Mouse (Mus musculus): ENCODE results near the gene Mdga2. TPM values are rescaled to one million over a fixed set of nuclear protein-coding genes. Genes with fewer than 3 reads are reported as not detected.

Mdga2 gene
- polyA plus RNA-seq, 1 experiment = not detected

- no peaks in the 10 kb centered on the region for H3K27me3 ChIP-seq (ENCODE audit: control insufficient read depth, insufficient read depth, insufficient read length)
- H3K36me3 ChIP-seq (ENCODE audit: control insufficient read depth, insufficient read depth) = no peaks in the 10 kb centered on the region
- H3ac ChIP-seq (ENCODE audit: control insufficient read depth, insufficient read length) = no peak overlapping the region
- H3K4me2 ChIP-seq (ENCODE audit: low read depth) = peak overlapping the region; percentile 3
- TF ChIP-seq TCF12 (IDR thresholded peaks at IDR 0.05; ENCODE audit: insufficient read depth, poor library complexity, severe bottlenecking) = no peak
- no peak for TF ChIP-seq CEBPB (IDR thresholded peaks at IDR 0.05; ENCODE audit: insufficient read depth, poor library complexity, severe bottlenecking)
- TF ChIP-seq USF1 (IDR thresholded peaks at IDR 0.05; ENCODE audit: low read depth) = no peak
- TF ChIP-seq POLR2AphosphoS2 (IDR thresholded peaks at IDR 0.05; ENCODE audit: insufficient read length, low read depth) = no peak
- TF ChIP-seq TCF3 (IDR thresholded peaks at IDR 0.05; ENCODE audit: insufficient read length, low read depth) = no peak
- TF ChIP-seq MYOG (IDR thresholded peaks at IDR 0.05; ENCODE audit: control insufficient read depth in 1 of 3, insufficient read depth in 1 of 3, insufficient read length in 2 of 3, low read depth in 2 of 3) = no peak
- no peak overlapping the region for H3K4me3 ChIP-seq
- no peaks in the 10 kb centered on the region for H3K79me2 ChIP-seq (ENCODE audit: control insufficient read depth, insufficient read depth)
These were observed 751.5 kb downstream of the Mdga2 start for GRCm38 (mm10) chr12:66470868-66471267.

GRCm38 (mm10) chr12:66470243-66470863 lies 752.0 kb downstream of the Mdga2 start:
- Histone ChIP-seq H3K27me3 (ENCODE audit: control insufficient read depth, insufficient read depth, insufficient read length) (no peaks in the 10 kb centered on the region), H3K4me3 (no peak overlapping the region), H3K79me2 (ENCODE audit: control insufficient read depth, insufficient read depth) (no peaks in the 10 kb centered on the region), H3K4me2 (ENCODE audit: low read depth) (peak overlapping the region; percentile 3), H3ac (ENCODE audit: control insufficient read depth, insufficient read length) (no peak overlapping the region), H3K36me3 (ENCODE audit: control insufficient read depth, insufficient read depth) (no peaks in the 10 kb centered on the region)
- TF ChIP-seq E2F4 (IDR thresholded peaks at IDR 0.05; ENCODE audit: insufficient read depth) (no peak), SRF (IDR thresholded peaks at IDR 0.05; ENCODE audit: control insufficient read depth, insufficient read length, low read depth) (no peak), TCF12 (IDR thresholded peaks at IDR 0.05; ENCODE audit: insufficient read depth, poor library complexity, severe bottlenecking) (no peak), MYOG (IDR thresholded peaks at IDR 0.05; ENCODE audit: control insufficient read depth in 1 of 3, insufficient read depth in 1 of 3, insufficient read length in 2 of 3, low read depth in 2 of 3) (no peak), POLR2A (IDR thresholded peaks at IDR 0.05; ENCODE audit: insufficient read length, low read depth) (no peak), MAX (IDR thresholded peaks at IDR 0.05; ENCODE audit: low read depth) (no peak), CEBPB (IDR thresholded peaks at IDR 0.05; ENCODE audit: insufficient read depth, poor library complexity, severe bottlenecking) (no peak), USF1 (IDR thresholded peaks at IDR 0.05; ENCODE audit: low read depth) (no peak), TCF3 (IDR thresholded peaks at IDR 0.05; ENCODE audit: insufficient read length, low read depth) (no peak), MYOD1 (IDR thresholded peaks at IDR 0.05; ENCODE audit: control insufficient read depth in 1 of 3, insufficient read length in 2 of 3, low read depth in 2 of 3) (no peak), REST (IDR thresholded peaks at IDR 0.05; ENCODE audit: insufficient read depth, insufficient read length) (no peak), POLR2AphosphoS2 (IDR thresholded peaks at IDR 0.05; ENCODE audit: insufficient read length, low read depth) (no peak)

- H3K79me2 ChIP-seq (ENCODE audit: control insufficient read depth, insufficient read depth) = no peaks in the 10 kb centered on the region
- TF ChIP-seq CEBPB (IDR thresholded peaks at IDR 0.05; ENCODE audit: insufficient read depth, poor library complexity, severe bottlenecking) (peak; percentile 94), E2F4 (IDR thresholded peaks at IDR 0.05; ENCODE audit: insufficient read depth) (no peak)
These were observed 756.8 kb downstream of the Mdga2 start for GRCm38 (mm10) chr12:66465516-66465915.

GRCm38 (mm10) chr12:66443340-66443739 lies 779.0 kb downstream of the Mdga2 start:
- H3K4me3 ChIP-seq = no peak overlapping the region
- H3K36me3 ChIP-seq (ENCODE audit: control insufficient read depth, insufficient read depth) = no peaks in the 10 kb centered on the region
- TF ChIP-seq USF1 (IDR thresholded peaks at IDR 0.05; ENCODE audit: low read depth) = no peak
- no peak for TF ChIP-seq TCF3 (IDR thresholded peaks at IDR 0.05; ENCODE audit: insufficient read length, low read depth)
- TF ChIP-seq MYOG (IDR thresholded peaks at IDR 0.05; ENCODE audit: control insufficient read depth in 1 of 3, insufficient read depth in 1 of 3, insufficient read length in 2 of 3, low read depth in 2 of 3) = no peak
- TF ChIP-seq POLR2A (IDR thresholded peaks at IDR 0.05; ENCODE audit: insufficient read length, low read depth) = no peak
- TF ChIP-seq REST (IDR thresholded peaks at IDR 0.05; ENCODE audit: insufficient read depth, insufficient read length) = no peak
- TF ChIP-seq POLR2AphosphoS2 (IDR thresholded peaks at IDR 0.05; ENCODE audit: insufficient read length, low read depth) = no peak
- TF ChIP-seq SRF (IDR thresholded peaks at IDR 0.05; ENCODE audit: control insufficient read depth, insufficient read length, low read depth) = no peak
- TF ChIP-seq MAX (IDR thresholded peaks at IDR 0.05; ENCODE audit: low read depth) = no peak
- no peaks in the 10 kb centered on the region for H3K79me2 ChIP-seq (ENCODE audit: control insufficient read depth, insufficient read depth)
- no peak overlapping the region for H3K4me2 ChIP-seq (ENCODE audit: low read depth)
- no peaks in the 10 kb centered on the region for H3K27me3 ChIP-seq (ENCODE audit: control insufficient read depth, insufficient read depth, insufficient read length)
- no peak overlapping the region for H3ac ChIP-seq (ENCODE audit: control insufficient read depth, insufficient read length)

More at GRCm38 (mm10) chr12:66465516-66465915, 756.8 kb downstream of the Mdga2 start:
- Histone ChIP-seq H3K4me2 (ENCODE audit: low read depth) (no peak overlapping the region), H3K4me3 (no peak overlapping the region), H3K27me3 (ENCODE audit: control insufficient read depth, insufficient read depth, insufficient read length) (no peaks in the 10 kb centered on the region), H3ac (ENCODE audit: control insufficient read depth, insufficient read length) (no peak overlapping the region), H3K36me3 (ENCODE audit: control insufficient read depth, insufficient read depth) (no peaks in the 10 kb centered on the region)

Data from myocyte (in vitro differentiated cells).